Mouse (Mus musculus): ENCODE data around the gene C1s2.
A peak's percentile ranks its signal among the peaks of the same experiment; 100 is the strongest.
"Not testable (repeated sequence)": the region's sequence is repeated elsewhere in the genome, so short reads cannot be mapped to it uniquely, and the experiment has no call there.

Gene C1s2

DNA sequence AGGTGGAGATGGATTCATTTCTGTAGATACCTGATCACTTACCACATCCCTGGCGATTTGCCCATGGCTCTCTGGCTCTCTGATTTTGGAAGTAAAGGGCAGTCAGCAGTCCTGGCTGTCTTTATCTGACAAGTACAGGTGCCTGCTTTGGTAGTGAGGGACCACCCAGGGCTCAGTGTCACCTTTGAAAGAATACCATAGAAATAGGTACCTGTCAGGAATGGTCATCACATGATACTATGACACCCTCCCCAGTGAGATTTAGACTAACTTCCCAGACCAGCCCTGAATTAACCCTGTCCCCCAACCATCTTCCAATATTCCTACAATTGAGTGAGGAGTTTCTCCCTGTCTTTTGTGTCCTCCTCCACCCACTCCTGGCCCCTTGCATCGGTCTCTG, at the start of gene C1s2:
Gene C1s2, minus strand, starts transcription at position 101 of the 400 bp plus-strand sequence.
- DNase-seq (ENCODE audit: low spot score), result not testable (repeated sequence)

DNA sequence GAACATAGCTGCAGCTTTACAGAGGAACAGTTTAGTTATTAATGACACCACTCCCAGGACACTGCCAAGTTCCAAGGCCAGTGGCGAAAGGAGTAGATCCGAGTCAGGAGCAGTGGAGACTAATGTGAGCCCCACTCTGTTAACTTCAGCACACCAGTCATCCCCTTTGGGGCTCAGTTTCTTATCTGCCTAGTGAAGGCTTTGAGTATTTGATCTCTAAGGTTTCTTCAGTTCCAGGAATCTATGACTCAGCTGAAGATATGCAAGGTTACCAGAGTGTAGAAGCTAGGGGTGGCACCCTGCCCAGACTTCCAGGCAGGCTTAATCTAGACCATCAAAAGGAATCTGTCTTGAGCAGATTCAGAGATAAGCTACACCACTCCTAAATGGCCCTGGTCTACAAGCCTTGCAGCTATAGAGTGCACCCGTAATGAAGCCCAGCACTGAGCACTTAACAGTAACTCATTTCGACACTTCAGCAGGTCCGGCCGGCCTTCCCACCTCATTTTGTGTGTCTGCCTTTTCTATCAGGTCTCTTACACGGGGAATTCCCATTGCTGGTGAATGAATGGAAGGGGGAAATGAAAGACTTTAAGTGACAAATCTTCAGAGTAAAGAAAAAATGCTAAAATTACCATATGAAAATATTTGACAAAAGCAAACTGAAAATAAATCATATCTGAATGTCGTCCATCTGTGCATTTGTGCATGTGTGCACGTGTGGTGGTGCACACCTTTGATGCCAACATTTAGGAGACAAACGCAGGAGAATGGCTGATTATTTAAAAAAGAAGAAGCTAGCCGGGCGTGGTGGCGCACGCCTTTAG, 47.9 kb upstream of the C1s2 start:
- DNase-seq (ENCODE audit: low spot score), result peak; percentile 54

DNA sequence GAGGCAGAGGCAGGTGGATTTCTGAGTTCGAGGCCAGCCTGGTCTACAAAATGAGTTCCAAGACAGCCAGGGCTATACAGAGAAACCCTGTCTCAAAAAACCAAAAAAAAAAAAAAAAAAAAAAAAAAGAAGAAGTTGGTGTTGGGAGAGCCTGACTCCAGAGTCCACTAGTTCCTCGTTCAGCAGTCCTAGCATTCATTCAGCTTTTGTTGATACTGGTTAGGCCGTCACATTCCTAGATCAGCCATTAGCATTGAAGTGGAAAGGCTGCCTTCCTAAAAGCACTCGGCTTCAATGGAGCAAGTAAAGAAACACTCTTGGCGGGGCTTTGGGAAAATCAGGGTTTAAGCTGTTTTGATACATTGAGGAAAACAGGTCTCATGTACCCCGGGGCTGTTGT, 46.4 kb upstream of the C1s2 start:
- DNase-seq (ENCODE audit: low spot score), result not testable (repeated sequence)

DNA sequence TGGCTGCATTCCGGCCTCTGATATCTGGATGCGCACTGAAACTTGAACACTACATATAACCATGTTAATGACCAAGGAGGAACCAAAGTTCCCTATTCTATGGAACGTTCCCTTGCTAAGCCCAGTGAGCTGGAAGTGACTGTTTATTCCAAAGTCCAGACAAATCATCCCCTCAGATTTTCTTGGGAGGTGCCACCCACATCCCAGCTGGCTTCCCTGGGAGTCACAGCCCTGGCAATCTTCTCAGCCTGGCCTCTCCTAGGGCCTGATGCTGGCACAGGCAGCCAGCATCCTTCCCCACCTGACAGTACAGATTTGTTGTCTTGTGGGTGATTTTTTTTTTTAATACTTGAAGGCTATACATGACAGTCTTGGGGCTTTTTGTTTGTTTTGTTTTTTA, 43.6 kb upstream of the C1s2 start:
- DNase-seq (ENCODE audit: low spot score), result no peak

DNA sequence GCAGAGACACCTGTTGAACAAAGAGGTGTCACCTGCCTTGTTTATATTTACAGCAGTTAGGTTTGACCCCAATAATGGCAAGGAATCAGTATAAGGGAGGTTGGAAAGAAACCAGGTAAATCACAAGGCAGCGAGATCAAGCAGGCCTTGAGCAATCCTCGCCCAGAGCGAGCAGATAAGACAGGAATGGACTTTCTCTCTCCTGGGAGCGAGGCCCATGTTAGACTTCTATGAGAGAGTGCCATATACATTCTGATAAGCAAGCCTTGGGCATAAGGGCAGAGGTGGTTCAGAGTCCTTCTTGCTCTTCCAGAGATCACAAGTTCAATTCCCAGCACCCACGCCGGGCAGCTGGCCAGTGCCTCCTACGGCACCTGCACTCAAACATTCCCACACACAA, 42.9 kb upstream of the C1s2 start:
- no peak for DNase-seq (ENCODE audit: low spot score)

DNA sequence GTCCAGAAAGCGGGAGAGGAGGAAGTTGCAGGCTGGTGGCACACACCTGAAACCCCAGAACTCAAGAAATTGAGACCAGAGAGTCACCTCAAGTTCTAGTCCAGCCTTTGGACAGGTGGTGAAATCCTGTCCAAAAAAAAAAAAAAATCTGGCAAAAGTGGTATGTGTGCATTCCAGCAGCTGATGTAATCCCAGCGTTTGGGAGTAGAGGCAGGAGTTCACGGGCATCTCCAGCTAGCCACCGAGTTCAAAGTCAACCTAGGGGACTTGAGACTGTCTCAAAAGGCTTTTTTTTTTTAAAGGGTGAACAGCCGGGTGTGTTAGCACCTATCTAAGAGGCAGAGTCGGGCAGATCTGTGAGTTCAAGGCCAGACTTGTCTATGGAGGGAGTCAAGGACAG, 40.3 kb upstream of the C1s2 start:
- DNase-seq (ENCODE audit: low spot score), result no peak

DNA sequence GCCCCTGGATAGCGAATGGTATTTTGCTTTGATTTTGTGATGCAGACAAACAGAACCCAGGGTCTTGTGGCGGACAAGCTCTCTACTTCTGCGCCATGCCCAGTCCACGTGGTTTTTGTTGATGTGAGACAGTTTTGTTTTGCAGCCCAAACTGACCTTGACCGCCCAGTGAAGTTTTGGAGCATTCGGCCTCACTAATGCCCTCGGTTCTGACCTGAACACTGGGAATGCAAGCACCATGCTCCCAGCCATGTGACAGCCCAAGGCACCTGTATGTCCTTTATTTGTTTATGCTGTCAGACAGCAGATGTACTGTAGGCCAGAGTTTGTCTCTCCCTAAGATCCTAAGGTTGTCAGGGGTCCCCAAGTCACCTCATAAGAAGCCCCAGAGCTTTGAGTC, 38.7 kb upstream of the C1s2 start:
- no peak for DNase-seq (ENCODE audit: low spot score)

DNA sequence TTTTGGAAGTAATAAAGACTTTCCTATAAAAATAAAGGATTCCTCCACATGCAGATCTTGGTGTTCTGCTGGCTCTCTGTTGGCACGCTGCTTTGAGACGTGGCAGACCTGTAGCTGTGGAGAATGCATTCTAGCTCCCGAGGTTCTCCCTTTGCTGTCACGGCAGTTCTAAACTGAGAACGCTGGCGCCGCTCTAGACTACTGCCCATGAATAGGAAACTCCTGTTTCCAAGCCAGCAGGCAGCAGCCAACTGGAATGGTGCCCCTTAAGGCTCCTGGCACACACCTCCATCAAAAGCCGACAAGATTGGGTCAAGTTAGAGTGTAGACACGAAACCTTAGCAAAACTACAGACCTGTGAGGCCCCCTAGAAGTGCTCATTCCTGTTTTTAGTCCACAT, 37.7 kb upstream of the C1s2 start:
- DNase-seq (ENCODE audit: low spot score), result no peak

DNA sequence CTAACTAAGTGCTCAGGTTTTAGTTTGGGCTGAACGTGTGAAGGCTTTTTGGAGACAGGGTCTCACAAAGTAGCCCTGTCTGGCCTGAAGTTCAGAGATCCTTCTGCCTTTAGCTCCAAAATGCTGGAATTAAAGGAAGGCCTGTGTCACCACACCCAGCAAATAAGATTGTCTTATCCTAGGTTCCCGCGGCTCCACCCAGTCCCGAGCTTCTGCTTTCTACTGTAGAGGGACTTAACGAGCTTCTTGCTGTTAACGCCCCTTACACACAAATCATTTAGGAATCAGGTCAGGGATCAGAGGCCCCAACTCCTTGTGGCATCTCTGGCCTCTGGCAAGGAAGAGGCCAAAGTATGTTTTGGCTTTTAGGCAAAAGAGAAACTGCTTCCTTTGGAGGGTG, 36.2 kb upstream of the C1s2 start:
- no peak for DNase-seq (ENCODE audit: low spot score)

DNA sequence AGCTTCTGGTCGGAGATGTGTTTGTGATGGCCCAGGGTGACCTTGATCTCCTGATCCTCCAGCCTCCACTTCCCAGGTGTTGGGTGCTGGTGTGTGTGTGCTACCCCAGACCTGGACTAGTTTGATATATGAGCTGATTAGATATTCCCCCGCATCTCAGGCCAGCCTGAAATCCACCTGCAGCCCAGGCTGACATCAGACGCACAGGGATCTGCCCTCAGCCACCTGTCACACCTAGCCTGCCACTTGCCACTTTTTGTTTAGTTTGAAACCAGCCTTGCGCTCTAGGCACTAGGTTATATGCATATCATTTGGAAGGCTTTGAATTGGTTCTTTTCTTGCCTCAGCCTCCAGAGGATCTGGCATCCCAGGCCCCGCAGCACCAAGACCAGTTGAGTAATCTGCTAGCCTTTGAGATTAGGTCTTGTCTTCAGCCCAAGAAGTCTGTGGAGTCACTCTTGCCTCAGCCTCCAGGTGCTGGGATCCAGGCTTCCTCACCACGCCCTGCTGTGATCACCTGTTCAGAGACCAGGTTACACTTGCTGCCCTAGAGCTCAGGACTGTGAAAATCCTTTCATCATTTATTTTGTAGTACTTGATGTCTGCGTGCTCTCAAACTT, 34.5 kb upstream of the C1s2 start:
- DNase-seq (ENCODE audit: low spot score), result no peak

DNA sequence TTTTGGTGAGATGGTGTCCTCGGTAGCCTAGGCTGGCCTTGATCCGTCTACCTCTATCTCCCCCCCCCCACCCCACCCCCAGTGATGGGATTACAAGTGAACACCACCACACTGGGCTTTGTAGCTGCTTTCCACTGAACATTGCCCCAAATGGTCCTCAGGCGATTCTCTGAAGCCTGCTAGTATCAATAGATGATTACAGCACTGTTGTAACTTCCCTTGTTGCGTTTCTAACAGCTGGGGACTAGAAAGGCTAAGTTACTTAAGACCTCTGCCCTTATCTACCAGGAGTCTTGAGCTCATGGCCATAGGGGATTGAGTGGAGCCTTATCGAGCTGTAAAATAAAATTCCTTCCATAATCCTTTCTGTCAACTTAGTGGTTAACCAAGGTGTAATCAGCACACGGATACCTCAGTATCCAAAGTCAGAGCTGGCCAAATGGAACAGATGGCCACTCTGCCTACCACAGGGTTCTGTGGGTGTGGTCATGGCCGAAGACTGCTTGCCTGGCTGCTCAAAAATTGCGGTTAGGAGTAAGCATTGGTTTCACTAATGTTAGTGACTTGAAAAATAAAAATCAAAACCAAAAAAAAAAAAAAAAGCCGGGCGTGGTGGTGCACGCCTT, 33.5 kb upstream of the C1s2 start:
- DNase-seq (ENCODE audit: low spot score), result no peak

DNA sequence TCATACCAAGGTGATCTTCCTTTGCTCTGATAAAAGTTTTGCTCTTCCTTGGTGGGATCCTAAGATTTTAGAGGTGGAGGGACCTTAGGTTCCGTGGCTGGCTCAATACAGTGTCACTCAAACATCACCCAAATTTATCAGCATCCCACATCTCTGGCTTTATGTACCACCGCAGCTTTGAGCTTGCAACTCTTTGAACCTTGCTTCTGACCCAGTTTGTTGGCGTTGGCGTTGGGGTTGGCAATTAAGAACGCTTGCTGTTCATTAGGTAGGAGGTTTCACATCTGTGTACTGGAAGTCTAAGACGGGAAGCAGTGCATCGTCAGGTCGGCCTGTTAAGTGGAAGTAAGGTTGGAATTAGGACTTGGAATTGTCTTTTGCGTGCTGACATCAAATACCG, 29.1 kb upstream of the C1s2 start:
- DNase-seq (ENCODE audit: low spot score), result no peak

DNA sequence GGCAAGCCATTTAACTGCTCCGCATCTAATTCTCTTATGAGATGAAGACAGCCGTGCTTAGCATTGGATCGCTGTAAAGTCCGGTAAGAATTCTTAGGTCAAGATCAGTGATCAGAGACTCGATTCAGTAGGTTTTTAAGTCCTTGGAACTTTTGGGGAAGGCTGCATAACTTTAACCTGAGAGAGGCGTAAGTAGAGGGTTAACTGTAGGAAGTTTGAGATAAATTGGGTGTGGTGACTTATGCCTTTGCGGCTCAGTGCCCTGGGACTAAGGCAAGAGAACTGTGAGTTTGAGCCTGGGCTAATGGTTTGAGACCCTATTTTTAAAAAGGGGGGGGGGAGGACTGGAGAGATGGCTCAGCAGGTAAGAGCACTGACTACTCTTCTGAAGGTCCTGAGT, 28.4 kb upstream of the C1s2 start:
- DNase-seq (ENCODE audit: low spot score), result no peak

DNA sequence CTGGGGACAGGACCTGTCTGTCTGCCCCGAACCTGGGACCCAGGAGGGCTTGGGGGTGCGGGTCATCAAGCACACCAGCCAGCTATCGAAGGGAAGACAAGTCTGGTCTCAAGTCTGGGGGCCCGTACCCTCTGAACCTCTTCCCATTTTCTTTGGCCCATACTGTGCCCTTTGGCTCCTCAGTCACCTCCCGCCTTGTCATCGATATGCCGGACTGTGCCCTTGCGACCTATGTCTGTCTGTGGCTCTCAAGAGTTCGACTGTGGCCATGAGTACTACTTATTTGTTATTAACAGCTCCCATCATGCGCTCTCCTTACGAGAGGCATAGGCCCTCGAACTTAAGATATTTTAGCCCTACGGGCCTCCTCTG, 27.5 kb upstream of the C1s2 start:
- no peak for DNase-seq (ENCODE audit: low spot score)

DNA sequence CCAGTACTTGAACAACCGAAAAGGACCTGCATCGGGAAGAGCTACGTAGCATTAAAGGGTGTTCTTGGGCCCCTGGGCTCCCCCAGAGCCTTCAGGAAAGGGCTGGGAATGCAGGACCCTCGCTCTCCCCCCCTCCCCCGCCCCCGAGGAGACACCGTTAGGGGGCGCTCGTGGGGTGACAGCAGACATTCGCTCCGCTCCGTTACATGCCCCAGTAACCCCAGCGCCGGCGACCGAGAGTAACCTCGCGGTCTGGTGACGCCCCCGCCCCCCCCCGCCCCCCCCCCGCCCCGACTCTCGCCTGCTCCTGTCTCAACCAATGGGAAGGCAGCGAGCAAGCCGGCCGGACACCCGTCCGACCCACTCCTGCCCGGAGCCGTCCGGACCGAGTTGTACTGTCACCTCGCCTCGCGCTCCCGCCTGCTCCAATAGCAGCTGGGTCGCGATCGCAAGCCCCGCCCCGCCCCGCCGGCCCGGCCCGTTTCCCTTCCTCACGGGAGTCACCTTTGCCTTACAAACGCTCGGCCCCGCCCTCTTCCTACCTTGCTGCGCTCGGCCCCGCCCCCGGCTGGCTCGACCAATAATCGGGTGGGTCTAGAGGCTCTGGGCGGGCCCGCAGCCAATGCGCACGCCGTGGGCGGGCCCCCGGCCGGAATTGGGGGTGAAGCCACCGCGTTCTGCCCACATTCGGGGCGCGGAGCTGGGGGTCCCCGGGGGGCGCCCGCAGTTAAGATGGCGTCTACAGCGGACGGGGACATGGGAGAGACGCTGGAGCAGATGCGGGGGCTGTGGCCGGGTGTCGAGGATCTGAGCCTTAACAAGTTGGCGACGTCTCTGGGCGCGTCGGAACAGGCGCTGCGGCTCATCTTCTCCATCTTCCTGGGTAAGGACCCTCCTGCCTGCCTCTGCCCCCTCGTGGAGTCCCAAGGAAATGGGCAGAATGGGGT, 26.9 kb upstream of the C1s2 start, which contains the start of gene Lpcat3:
Gene Lpcat3, plus strand, starts transcription at position 551 of the 947 bp plus-strand sequence.
- peak; percentile 100 for DNase-seq (ENCODE audit: low spot score)

DNA sequence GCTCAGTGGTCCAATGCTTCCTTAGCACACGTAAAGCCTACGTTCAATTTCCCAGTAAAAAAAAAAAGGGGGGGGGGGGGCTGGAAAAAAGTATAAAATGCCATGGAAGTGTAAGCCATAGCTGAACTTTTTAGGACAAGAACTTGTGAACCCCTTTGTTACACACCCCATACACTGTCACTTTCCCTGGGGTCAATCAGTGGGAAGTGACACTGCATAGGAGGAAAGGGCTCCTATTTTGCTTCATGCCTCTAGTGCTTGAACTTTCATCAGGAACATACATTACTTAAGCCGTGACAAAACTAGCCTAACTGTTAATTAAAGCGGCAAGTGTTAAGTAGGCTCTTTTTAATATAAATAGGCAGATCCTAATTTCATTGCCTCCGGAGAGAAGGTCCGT, 26.1 kb upstream of the C1s2 start:
- DNase-seq (ENCODE audit: low spot score), result no peak

DNA sequence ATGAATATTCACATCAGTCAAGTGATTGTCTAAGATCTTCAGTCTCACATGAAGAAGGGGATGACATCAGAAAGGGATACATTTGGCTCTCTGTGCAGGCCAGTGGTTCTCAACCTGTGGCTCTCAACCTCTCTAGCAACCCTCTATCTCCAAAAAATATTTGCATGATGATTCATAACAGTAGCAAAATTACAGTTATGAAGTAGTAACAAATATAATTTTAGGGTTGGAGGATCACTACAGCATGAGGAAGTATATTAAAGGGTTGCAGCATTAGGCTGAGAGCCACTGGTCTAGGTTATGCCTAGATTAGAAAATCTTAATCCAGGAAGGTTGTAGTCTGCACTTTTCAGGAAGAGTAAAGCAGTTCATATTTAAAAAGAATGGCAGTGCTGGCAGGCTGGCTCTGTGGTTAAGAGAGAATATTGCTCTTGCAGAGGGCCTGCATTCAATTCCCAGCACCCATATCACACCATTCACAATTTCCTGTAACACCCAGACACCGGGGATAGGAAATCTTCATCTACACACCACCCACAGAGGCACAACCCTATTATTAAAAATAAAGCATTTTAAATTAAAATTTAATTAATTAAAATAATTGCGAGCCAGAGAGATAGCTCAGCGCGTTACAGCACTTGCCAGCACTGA, 25.4 kb upstream of the C1s2 start:
- DNase-seq (ENCODE audit: low spot score), result no peak

DNA sequence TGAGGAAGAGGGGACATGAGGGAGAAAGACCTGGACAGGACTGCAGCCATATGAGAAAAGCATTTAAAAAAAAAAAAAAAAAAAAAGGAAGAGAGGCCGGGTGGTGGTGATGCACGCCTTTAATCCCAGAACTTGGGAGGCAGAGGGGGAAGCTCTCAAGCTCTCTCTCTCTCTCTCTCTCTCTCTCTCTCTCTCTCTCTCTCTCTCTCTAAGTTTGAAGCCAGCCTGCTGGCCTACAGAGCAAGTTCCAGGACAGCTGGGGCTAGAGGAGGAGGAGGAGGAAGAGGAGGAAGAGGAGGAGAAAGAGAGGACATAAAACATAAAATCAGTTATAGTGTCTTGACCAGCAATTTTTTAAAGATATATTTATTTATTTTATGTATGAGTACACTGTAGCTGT, 22.2 kb upstream of the C1s2 start:
- DNase-seq (ENCODE audit: low spot score), result no peak

DNA sequence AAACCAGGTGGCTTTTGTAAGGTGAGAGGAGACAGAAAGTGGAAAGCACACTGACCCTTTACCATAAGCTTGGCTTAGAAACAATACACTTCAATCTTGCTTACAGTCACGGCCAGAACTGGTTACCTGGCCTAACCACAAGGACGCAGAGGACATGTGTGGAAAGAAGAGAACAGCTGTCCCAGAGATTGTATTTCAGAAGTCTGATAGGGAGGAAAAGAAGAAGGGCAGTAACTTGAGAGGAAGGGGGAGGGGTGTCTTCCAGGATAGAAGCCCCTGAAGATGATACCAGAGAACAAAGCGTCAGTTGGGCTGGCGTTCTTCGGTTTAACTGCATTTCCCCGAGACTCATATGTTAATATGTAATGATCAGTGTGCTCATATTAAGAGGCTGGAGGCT, 20.0 kb upstream of the C1s2 start:
- DNase-seq (ENCODE audit: low spot score), result no peak

DNA sequence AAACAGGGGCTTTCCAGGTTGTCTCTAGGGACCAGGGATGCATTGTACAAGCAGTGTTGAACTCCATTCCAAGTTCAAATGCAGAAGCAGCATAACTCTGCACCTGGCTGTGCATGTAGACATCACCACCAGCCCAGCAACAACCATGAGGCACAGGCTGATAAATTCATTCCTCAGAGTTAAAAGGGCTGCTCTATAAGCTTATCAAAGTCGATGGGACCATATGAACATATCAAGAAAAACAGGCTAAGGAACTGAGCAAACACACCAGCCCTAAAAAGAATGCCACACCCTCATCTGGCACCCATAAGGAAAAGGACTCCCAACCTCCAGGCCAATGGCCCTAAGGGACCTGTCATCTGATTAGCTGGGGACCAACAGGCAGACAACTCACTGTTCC, 10.5 kb upstream of the C1s2 start:
- no peak for DNase-seq (ENCODE audit: low spot score)

DNA sequence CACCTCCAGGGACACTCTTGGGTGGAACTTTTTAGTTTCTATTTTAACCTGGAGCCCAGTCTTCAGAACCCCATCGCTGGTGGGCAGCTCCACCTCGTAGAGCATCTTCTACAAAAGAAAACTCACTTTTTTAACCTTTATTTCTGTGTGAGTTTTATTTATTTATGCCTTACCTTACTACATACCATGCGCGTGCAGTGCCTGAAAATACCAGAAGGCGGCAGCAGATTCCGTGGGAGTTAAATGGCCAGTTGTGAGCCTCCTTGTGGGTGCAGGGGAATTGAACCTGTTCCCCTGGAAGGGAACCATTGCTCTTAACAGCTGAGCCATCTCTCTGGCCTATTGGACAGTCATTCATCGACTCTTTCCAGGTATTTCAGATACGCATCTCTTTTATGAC, 5.1 kb upstream of the C1s2 start:
- DNase-seq (ENCODE audit: low spot score), result peak; percentile 64

DNA sequence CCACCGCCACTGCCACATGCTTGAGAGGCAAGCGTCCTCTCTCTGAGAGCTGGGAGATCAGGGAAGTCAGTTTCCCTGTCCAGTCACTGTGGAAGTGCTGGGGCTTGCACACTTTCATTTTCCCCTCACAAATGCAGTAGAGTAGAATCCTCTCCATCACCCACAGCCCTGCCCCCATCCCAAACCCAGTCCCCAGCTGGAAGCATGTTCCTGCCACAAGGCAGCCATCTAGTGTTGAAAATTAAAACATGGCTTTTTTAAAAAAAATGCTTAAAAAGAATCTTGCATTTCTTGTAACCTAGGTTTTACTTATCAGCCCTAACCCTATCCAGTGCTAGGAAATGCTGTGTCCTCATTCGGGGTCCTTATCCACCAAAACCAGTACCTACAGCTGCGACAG, 4.2 kb upstream of the C1s2 start:
- DNase-seq (ENCODE audit: low spot score), result peak; percentile 14

All from ovary, postnatal 36 days (tissue).